Mouse (Mus musculus) MEL (cell line): Measurements from ENCODE around the gene Rhbdl1. TPM values are rescaled to one million over a fixed set of nuclear protein-coding genes. Genes with fewer than 3 reads are reported as not detected.

Experiments
- DNase-seq: peaks from one replicate; pipeline ENCODE4 v3.0.0; 2011; ENCODE audit warnings: low read depth, low spot score
- H3K27ac ChIP-seq: 2 replicates; pipeline ENCODE4 v1.5.1; 2012; ENCODE audit warnings: low read depth, mild to moderate bottlenecking, control low read depth, low read length, moderate library complexity; ENCODE audit not compliant: control insufficient read depth
- H3K27me3 ChIP-seq, 2 experiments: fragments of 150-350 bp in 1 of 2; sonication (generic) in 1 of 2; 2 replicates each; pipeline ENCODE4 v1.6.1; 2012; ENCODE audit warnings: low read length in 2 of 2, mild to moderate bottlenecking in 2 of 2, improper control_type of control experiment in 1 of 2, moderate library complexity in 1 of 2; ENCODE audit not compliant: insufficient read depth in 2 of 2, control insufficient read depth in 1 of 2
- H3K36me3 ChIP-seq, 2 experiments: 2 replicates each; pipeline ENCODE4 v1.6.1; 2012 to 2014; ENCODE audit warnings: low read length in 2 of 2, improper control_type of control experiment in 1 of 2, inconsistent platforms in 1 of 2, mild to moderate bottlenecking in 1 of 2; ENCODE audit not compliant: insufficient read depth in 2 of 2, control insufficient read depth in 1 of 2
- H3K4me1 ChIP-seq, 2 experiments: fragments of 150-350 bp in 1 of 2; sonication (generic) in 1 of 2; 2 replicates each; pipeline ENCODE4 v1.6.1; 2012; ENCODE audit warnings: low read length in 2 of 2, improper control_type of control experiment in 1 of 2, mild to moderate bottlenecking in 1 of 2; ENCODE audit not compliant: insufficient read depth in 2 of 2, control insufficient read depth in 1 of 2
- H3K4me3 ChIP-seq, 2 experiments: fragments of 150-350 bp in 1 of 2; sonication (generic) in 1 of 2; 2 replicates each; pipeline ENCODE4 v1.5.1; 2012; ENCODE audit warnings: low read depth in 2 of 2, low read length in 2 of 2, mild to moderate bottlenecking in 2 of 2, moderate library complexity in 2 of 2, control low read depth in 1 of 2, improper control_type of control experiment in 1 of 2; ENCODE audit not compliant: control insufficient read depth in 1 of 2, insufficient read depth in 1 of 2
- H3K79me2 ChIP-seq: 2 replicates; pipeline ENCODE4 v1.6.1; 2012; ENCODE audit warnings: mild to moderate bottlenecking, low read length, moderate library complexity; ENCODE audit not compliant: control insufficient read depth, poor library complexity, insufficient read depth
- H3K9ac ChIP-seq: 2 replicates; pipeline ENCODE4 v1.6.1; 2012; ENCODE audit warnings: low read depth, mild to moderate bottlenecking, control low read depth, low read length, moderate library complexity; ENCODE audit not compliant: control insufficient read depth, poor library complexity, severe bottlenecking
- H3K9me3 ChIP-seq: fragments of 150-350 bp; sonication (generic); replicated peaks from 2 replicates; pipeline ENCODE4 v1.6.1; 2012; ENCODE audit warnings: mild to moderate bottlenecking, low read length, improper control_type of control experiment, moderate library complexity; ENCODE audit not compliant: insufficient read depth
- BHLHE40 ChIP-seq: IDR thresholded peaks from 2 replicates; pipeline ENCODE4 v1.6.1; 2012; ENCODE audit warnings: low read depth, mild to moderate bottlenecking, inconsistent platforms, low read length, improper control_type of control experiment, borderline replicate concordance
- CHD1 ChIP-seq: IDR thresholded peaks from 2 replicates; pipeline ENCODE4 v1.6.1; 2012; ENCODE audit warnings: low read depth, mild to moderate bottlenecking, inconsistent platforms, low read length, improper control_type of control experiment
- CHD2 ChIP-seq: IDR thresholded peaks from 2 replicates; pipeline ENCODE4 v1.6.1; 2011; ENCODE audit warnings: low read length, improper control_type of control experiment
- E2F4 ChIP-seq: IDR thresholded peaks from 2 replicates; pipeline ENCODE4 v1.6.1; 2011; ENCODE audit warnings: low read depth, low read length, improper control_type of control experiment, borderline replicate concordance
- EP300 ChIP-seq, 2 experiments: IDR thresholded peaks; 2 replicates each; pipeline ENCODE4 v1.6.1; 2011; ENCODE audit warnings: improper control_type of control experiment in 2 of 2, low read length in 2 of 2, low read depth in 1 of 2, mild to moderate bottlenecking in 1 of 2
- KAT2A ChIP-seq: conservative IDR thresholded peaks from 2 replicates; pipeline ENCODE4 v1.6.1; 2012; ENCODE audit warnings: low read depth, low read length, improper control_type of control experiment, inconsistent platforms
- MAFK ChIP-seq: IDR thresholded peaks from 2 replicates; pipeline ENCODE4 v1.6.1; 2011; ENCODE audit warnings: low read depth, mild to moderate bottlenecking, low read length, improper control_type of control experiment, borderline replicate concordance
- MAX ChIP-seq: IDR thresholded peaks from 2 replicates; pipeline ENCODE4 v1.6.1; 2011; ENCODE audit warnings: low read length, improper control_type of control experiment
- MEF2A ChIP-seq: IDR thresholded peaks from 2 replicates; pipeline ENCODE4 v1.6.1; 2014; ENCODE audit warnings: low read depth, mild to moderate bottlenecking, inconsistent platforms, low read length, improper control_type of control experiment; ENCODE audit not compliant: poor library complexity, insufficient replicate concordance, severe bottlenecking; ENCODE audit errors: extremely low read depth
- MYB ChIP-seq: IDR thresholded peaks from 2 replicates; pipeline ENCODE4 v1.6.1; 2011; ENCODE audit warnings: mild to moderate bottlenecking, low read depth, low read length, improper control_type of control experiment
- MYC ChIP-seq: IDR thresholded peaks from 2 replicates; pipeline ENCODE4 v1.6.1; 2011; ENCODE audit warnings: low read depth, mild to moderate bottlenecking, low read length, improper control_type of control experiment, moderate library complexity
- NRF1 ChIP-seq: IDR thresholded peaks from 2 replicates; pipeline ENCODE4 v1.6.1; 2014; ENCODE audit warnings: low read depth, mild to moderate bottlenecking, inconsistent platforms, low read length, improper control_type of control experiment, moderate library complexity; ENCODE audit not compliant: poor library complexity, insufficient read depth, severe bottlenecking
- SIN3A ChIP-seq: IDR thresholded peaks from 2 replicates; pipeline ENCODE4 v1.6.1; 2012; ENCODE audit warnings: low read length, improper control_type of control experiment, inconsistent platforms
- TAL1 ChIP-seq: IDR thresholded peaks from 2 replicates; pipeline ENCODE4 v1.6.1; 2012; ENCODE audit warnings: mild to moderate bottlenecking, inconsistent platforms, low read length, moderate library complexity, mixed read lengths
- TBP ChIP-seq: IDR thresholded peaks from 2 replicates; pipeline ENCODE4 v1.8.0; 2011; ENCODE audit warnings: low read depth, low read length, improper control_type of control experiment
- TCF12 ChIP-seq: IDR thresholded peaks from 2 replicates; pipeline ENCODE4 v1.6.1; 2014; ENCODE audit warnings: low read depth, mild to moderate bottlenecking, inconsistent platforms, low read length, improper control_type of control experiment, moderate library complexity
- USF2 ChIP-seq, 2 experiments: IDR thresholded peaks; 2 replicates each; pipeline ENCODE4 v1.6.1; 2011 to 2012; ENCODE audit warnings: improper control_type of control experiment in 2 of 2, low read length in 2 of 2, borderline replicate concordance in 1 of 2, inconsistent platforms in 1 of 2, low read depth in 1 of 2, mild to moderate bottlenecking in 1 of 2; ENCODE audit not compliant: insufficient read depth in 1 of 2
- ZC3H11A ChIP-seq: IDR thresholded peaks from 2 replicates; pipeline ENCODE4 v1.6.1; 2012; ENCODE audit warnings: low read depth, mild to moderate bottlenecking, inconsistent platforms, low read length, improper control_type of control experiment
- ZMIZ1 ChIP-seq: IDR thresholded peaks from 2 replicates; pipeline ENCODE4 v1.6.1; 2012; ENCODE audit warnings: low read depth, mild to moderate bottlenecking, inconsistent platforms, low read length, improper control_type of control experiment, moderate library complexity
- ZNF384 ChIP-seq: IDR thresholded peaks from 2 replicates; pipeline ENCODE4 v1.6.1; 2012; ENCODE audit warnings: low read depth, mild to moderate bottlenecking, inconsistent platforms, low read length, improper control_type of control experiment
- polyA plus RNA-seq, 2 experiments: library from polyadenylated mRNA; stranded (reverse) in 1 of 2; unstranded in 1 of 2; fragments of >175 nt in 1 of 2; fragments of >200 nt in 1 of 2; gene quantifications; 2 replicates each; pipeline versions ENCODE4 v1.2.1 to v1.2.4; 2012; ENCODE audit warnings: low replicate concordance in 2 of 2, low read depth in 1 of 2; ENCODE audit not compliant: insufficient read length in 2 of 2, insufficient read depth in 1 of 2, missing spikeins in 1 of 2
- total RNA-seq: library from RNA; depleted of rRNA; stranded (reverse); fragments of 300-350 nt; gene quantifications from 2 replicates; pipeline ENCODE4 v1.2.3, GENCODE M21; 2012

Rhbdl1 gene
- total and polyA plus RNA-seq, 3 experiments, result 1.4 to 4.0 TPM; not detected in 1

DNA sequence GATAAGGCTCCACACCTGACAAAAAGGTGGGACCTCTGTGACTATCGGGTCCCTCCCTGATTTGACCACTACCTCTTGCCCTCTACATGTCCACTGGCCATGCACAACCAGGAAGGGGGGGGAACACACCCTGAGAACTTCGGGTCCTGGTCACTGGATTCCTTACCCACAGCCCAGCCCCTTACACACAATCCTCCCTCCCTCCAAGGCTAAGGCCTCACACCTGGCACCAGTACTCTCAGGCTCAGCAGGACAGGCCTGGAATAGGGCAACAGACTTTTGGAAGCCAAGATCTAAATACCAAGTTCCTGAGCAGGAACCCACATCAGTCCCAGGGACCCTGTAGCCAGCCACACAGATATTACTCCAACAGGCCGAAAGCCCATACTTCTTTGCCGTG is 1.8 kb upstream of the Rhbdl1 start:
- H3K36me3 ChIP-seq, result no peaks in the 10 kb centered on the region; a peak in 2 of 4 replicates
- H3K27ac ChIP-seq, result no peak overlapping the region
- no peak overlapping the region for H3K4me3 ChIP-seq
- no peak overlapping the region for H3K9ac ChIP-seq
- H3K27me3 ChIP-seq, result no peaks in the 10 kb centered on the region
- H3K4me1 ChIP-seq, result peaks cover 4 to 15% of the 10 kb centered on the region in 2 experiments; a peak in 3 of 4 replicates
- no peaks in the 10 kb centered on the region for H3K9me3 ChIP-seq
- TF ChIP-seq CHD1, result no peak
- TF ChIP-seq MAX, result no peak
- no peak for TF ChIP-seq ZNF384
- TF ChIP-seq MYC, result no peak
- no peak for TF ChIP-seq MYB
- no peak for TF ChIP-seq TBP
- TF ChIP-seq USF2 (IDR thresholded peaks at IDR 0.05; ENCODE audit: borderline replicate concordance in 1 of 2, insufficient read depth in 1 of 2, low read depth in 1 of 2, low read length in 2 of 2), result no peak
- TF ChIP-seq ZMIZ1, result no peak
- no peak for TF ChIP-seq MEF2A
- TF ChIP-seq KAT2A, result no peak
- TF ChIP-seq TAL1, result no peak
- TF ChIP-seq SIN3A, result no peak
- TF ChIP-seq NRF1, result no peak
- no peak for TF ChIP-seq MAFK
- TF ChIP-seq BHLHE40, result no peak
- TF ChIP-seq TCF12, result no peak
- TF ChIP-seq ZC3H11A, result no peak
- no peak for DNase-seq
- H3K79me2 ChIP-seq, result peaks cover 16% of the 10 kb centered on the region

DNA sequence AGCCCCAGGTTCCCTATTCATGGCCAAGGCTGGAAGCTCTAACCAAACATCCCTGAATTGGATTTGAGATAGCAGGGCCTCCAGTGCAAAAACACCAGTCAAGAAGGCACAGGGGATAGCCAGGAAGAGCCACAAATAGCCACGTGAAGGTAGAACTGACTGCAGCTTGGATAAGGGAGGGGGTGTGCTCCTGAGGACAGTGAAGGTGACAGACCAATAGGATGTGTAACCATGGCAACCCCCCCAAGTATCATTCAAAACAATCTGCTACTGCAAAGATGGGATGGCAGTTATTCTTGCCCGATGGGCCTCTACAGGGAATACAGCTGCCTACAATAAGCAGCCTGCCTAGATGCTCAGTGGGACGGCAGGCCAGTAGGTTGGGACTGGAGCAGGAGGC is 438 bp upstream of the Rhbdl1 start:
- Histone ChIP-seq H3K9me3 (no peaks in the 10 kb centered on the region), H3K4me1 (peaks cover 2 to 8% of the 10 kb centered on the region in 2 experiments; a peak in 3 of 4 replicates), H3K79me2 (peaks cover 20% of the 10 kb centered on the region), H3K36me3 (no peaks in the 10 kb centered on the region; a peak in 2 of 4 replicates), H3K4me3 (no peak overlapping the region), H3K27ac (no peak overlapping the region), H3K27me3 (no peaks in the 10 kb centered on the region), H3K9ac (no peak overlapping the region)
- DNase-seq, result no peak
- TF ChIP-seq MEF2A, result no peak
- no peak for TF ChIP-seq E2F4
- TF ChIP-seq EP300 (IDR thresholded peaks at IDR 0.05; ENCODE audit: low read depth in 1 of 2, low read length in 2 of 2), result no peak
- TF ChIP-seq CHD2, result no peak
- no peak for TF ChIP-seq TCF12
